Mouse (Mus musculus): ENCODE data around the gene Uhrf1bp1l.

- no peak for TF ChIP-seq CTCF (IDR thresholded peaks at IDR 0.05; ENCODE audit: low read depth, low read length)
- no peak for TF ChIP-seq POLR2A (IDR thresholded peaks at IDR 0.05; ENCODE audit: insufficient read depth, low read length)
- TF ChIP-seq EP300 (IDR thresholded peaks at IDR 0.05; ENCODE audit: insufficient read depth, low read depth, low read length): no peak
These were observed 49.3 kb downstream of the Uhrf1bp1l start for GRCm38 (mm10) chr10:89794121-89794520.
